Mouse (Mus musculus) adrenal gland, adult 2 months (tissue): ENCODE measurements at regions not wholly inside any gene's neighbourhood (a gene's known extent, or its start where the extent isn't known, plus 50 kb on each side); places are given as distances from the start of the nearest gene placed in this dataset.

Source experiments
- DNase-seq: peaks from one replicate; pipeline ENCODE4 v3.0.0; 2021

- peak; percentile 17 for DNase-seq
These were observed 62.2 kb upstream of the Glycam1 start for GRCm38 (mm10) chr15:103627085-103627484.
